Mouse (Mus musculus) limb, embryonic 14.5 days (tissue): ENCODE results near the gene Stk39. TPM values are rescaled to one million over a fixed set of nuclear protein-coding genes. Genes with fewer than 3 reads are reported as not detected.

Experiments
- ATAC-seq: fragments of 200-750 bp; cut with Nextera tagmentation; 2 replicates; pipeline ENCODE4 v1.8.0; 2017; ENCODE audit warnings: low read depth, moderate number of reproducible peaks, moderate TSS enrichment; ENCODE audit not compliant: low FRiP score
- DNase-seq: peaks from one replicate; pipeline ENCODE4 v3.0.0-alpha.2; 2015; ENCODE audit warnings: low spot score
- H3K27ac ChIP-seq: fragments of 300-500 bp; sonication (generic); replicated peaks from 2 replicates; pipeline ENCODE4 v1.5.1; 2014; ENCODE audit warnings: low read depth, mild to moderate bottlenecking, low read length, moderate library complexity, mixed read lengths
- H3K27me3 ChIP-seq: fragments of 300-500 bp; sonication (generic); 2 replicates; pipeline ENCODE4 v1.6.1; 2014; ENCODE audit warnings: low read length, mixed read lengths; ENCODE audit not compliant: control insufficient read depth, insufficient read depth
- H3K36me3 ChIP-seq: fragments of 300-500 bp; sonication (generic); 2 replicates; pipeline ENCODE4 v1.6.1; 2014; ENCODE audit warnings: mild to moderate bottlenecking, low read length, moderate library complexity, mixed read lengths; ENCODE audit not compliant: control insufficient read depth, insufficient read depth
- H3K4me1 ChIP-seq: fragments of 300-500 bp; sonication (generic); 2 replicates; pipeline ENCODE4 v1.6.1; 2014; ENCODE audit warnings: antibody characterized with exemption, low read length, mixed read lengths; ENCODE audit not compliant: control insufficient read depth, insufficient read depth
- H3K4me2 ChIP-seq: fragments of 300-500 bp; sonication (generic); replicated peaks from 2 replicates; pipeline ENCODE4 v1.6.1; 2014; ENCODE audit warnings: low read depth, mild to moderate bottlenecking, low read length, moderate library complexity; ENCODE audit not compliant: severe bottlenecking
- H3K4me3 ChIP-seq: fragments of 300-500 bp; sonication (generic); replicated peaks from 2 replicates; pipeline ENCODE4 v1.5.1; 2014; ENCODE audit warnings: low read length
- H3K9ac ChIP-seq: fragments of 300-500 bp; sonication (generic); 2 replicates; pipeline ENCODE4 v1.6.1; 2014; ENCODE audit warnings: mild to moderate bottlenecking, low read depth, low read length, moderate library complexity; ENCODE audit not compliant: severe bottlenecking
- H3K9me3 ChIP-seq: fragments of 300-500 bp; sonication (generic); 2 replicates; pipeline ENCODE4 v1.6.1; 2016; ENCODE audit warnings: low read length; ENCODE audit not compliant: control insufficient read depth
- POLR2A ChIP-seq: fragments of 200-500 bp; IDR thresholded peaks from 2 replicates; pipeline ENCODE4 v1.8.0; 2012; ENCODE audit warnings: inconsistent platforms, mild to moderate bottlenecking, moderate library complexity, borderline replicate concordance; ENCODE audit not compliant: insufficient read depth, insufficient read length; ENCODE audit errors: extremely low read depth
- WGBS: fragments of 180-500 bp; shearing (Covaris S2); extraction: QIAGEN DNeasy Blood & Tissue Kit; methylation state at CpG from one replicate; pipeline ENCODE4 v1.1.7; 2014; 5-methylcytosine and 5-hydroxymethylcytosine counted together
- polyA plus RNA-seq, 2 experiments: library from polyadenylated mRNA; depleted of rRNA in 1 of 2; stranded (reverse) in 1 of 2; unstranded in 1 of 2; fragments of >200 nt; fragmentation: Nextera tagmentation in 1 of 2; extraction: Ambion mirVana in 1 of 2; gene quantifications; 2 replicates each; pipeline versions ENCODE4 v1.2.1 to v1.2.3; 2012 to 2014

The Stk39 gene
- polyA plus RNA-seq, 2 experiments, result 14.9 to 16.8 TPM

- Histone ChIP-seq H3K9me3 (no peaks in the 10 kb centered on the region), H3K4me2 (0 out of 2 replicates have a peak overlapping the region, but pooled peaks have one; percentile 18), H3K4me1 (peaks cover 13% of the 10 kb centered on the region), H3K36me3 (no peaks in the 10 kb centered on the region), H3K27me3 (no peaks in the 10 kb centered on the region), H3K9ac (no peak overlapping the region), H3K4me3 (no peak overlapping the region), H3K27ac (no peak overlapping the region)
- DNase-seq, result no peak
- no peak for ATAC-seq
- WGBS, result 12% methylated on average over 15 of the region's 15 CpGs
- TF ChIP-seq POLR2A, result no peak
Observed at GRCm38 (mm10) chr2:68435494-68436255, 36.4 kb downstream of the Stk39 start.

GRCm38 (mm10) chr2:68434997-68435396 lies 37.1 kb downstream of the Stk39 start:
- H3K27ac ChIP-seq, result no peak overlapping the region
- DNase-seq (no peak), ATAC-seq (no peak)
- no peaks in the 10 kb centered on the region for H3K9me3 ChIP-seq
- H3K4me2 ChIP-seq, result no peak overlapping the region
- no peaks in the 10 kb centered on the region for H3K36me3 ChIP-seq
- no peak for TF ChIP-seq POLR2A
- H3K9ac ChIP-seq, result no peak overlapping the region
- H3K27me3 ChIP-seq, result no peaks in the 10 kb centered on the region
- peaks cover 13% of the 10 kb centered on the region for H3K4me1 ChIP-seq
- 26% methylated on average over 4 of the region's 4 CpGs for WGBS
- no peak overlapping the region for H3K4me3 ChIP-seq

GRCm38 (mm10) chr2:68434576-68434975 lies 37.5 kb downstream of the Stk39 start:
- Histone ChIP-seq H3K27ac (no peak overlapping the region), H3K4me1 (peaks cover 16% of the 10 kb centered on the region), H3K27me3 (no peaks in the 10 kb centered on the region), H3K9me3 (no peaks in the 10 kb centered on the region), H3K4me2 (no peak overlapping the region), H3K36me3 (no peaks in the 10 kb centered on the region), H3K4me3 (no peak overlapping the region), H3K9ac (no peak overlapping the region)
- no peak for DNase-seq
- ATAC-seq, result no peak
- TF ChIP-seq POLR2A, result no peak
- WGBS, result 42% methylated on average over 5 of the region's 5 CpGs

- 89% methylated on average over 9 of the region's 9 CpGs for WGBS
- H3K9ac ChIP-seq, result no peak overlapping the region
- no peak overlapping the region for H3K27ac ChIP-seq
- H3K36me3 ChIP-seq, result no peaks in the 10 kb centered on the region
- no peaks in the 10 kb centered on the region for H3K9me3 ChIP-seq
- H3K4me2 ChIP-seq, result no peak overlapping the region
- DNase-seq (no peak), ATAC-seq (no peak)
- H3K4me1 ChIP-seq, result peaks cover 22% of the 10 kb centered on the region
- TF ChIP-seq POLR2A, result no peak
- H3K4me3 ChIP-seq, result no peak overlapping the region
- no peaks in the 10 kb centered on the region for H3K27me3 ChIP-seq
Observed at GRCm38 (mm10) chr2:68433736-68434312, 38.2 kb downstream of the Stk39 start.

GRCm38 (mm10) chr2:68432834-68433233 lies 39.2 kb downstream of the Stk39 start:
- DNase-seq, result no peak
- no peak overlapping the region for H3K4me2 ChIP-seq
- H3K4me3 ChIP-seq, result no peak overlapping the region
- peaks cover 22% of the 10 kb centered on the region for H3K4me1 ChIP-seq
- no peak overlapping the region for H3K27ac ChIP-seq
- no peak overlapping the region for H3K9ac ChIP-seq
- no peaks in the 10 kb centered on the region for H3K9me3 ChIP-seq
- H3K36me3 ChIP-seq, result no peaks in the 10 kb centered on the region
- H3K27me3 ChIP-seq, result no peaks in the 10 kb centered on the region
- WGBS, result 71% methylated on average over 4 of the region's 4 CpGs
- no peak for TF ChIP-seq POLR2A
- ATAC-seq, result no peak
